Mouse (Mus musculus) myocyte (in vitro differentiated cells): ENCODE data around the gene Tex14. TPM values are rescaled to one million over a fixed set of nuclear protein-coding genes. Genes with fewer than 3 reads are reported as not detected.

Experiments
- H3K27me3 ChIP-seq: one replicate; pipeline ENCODE4 v1.6.1; 2011; ENCODE audit not compliant: control insufficient read depth, insufficient read depth, insufficient read length
- H3K36me3 ChIP-seq: one replicate; pipeline ENCODE4 v1.6.1; 2011; ENCODE audit not compliant: control insufficient read depth, insufficient read depth
- H3K4me2 ChIP-seq: one replicate; pipeline ENCODE4 v1.6.1; 2011; ENCODE audit warnings: low read depth, control low read depth
- H3K4me3 ChIP-seq: one replicate; pipeline ENCODE4 v1.5.1; 2011; ENCODE audit warnings: mild to moderate bottlenecking, control low read depth, moderate library complexity
- H3K79me2 ChIP-seq: one replicate; pipeline ENCODE4 v1.6.1; 2011; ENCODE audit not compliant: control insufficient read depth, insufficient read depth
- H3ac ChIP-seq: one replicate; pipeline ENCODE4 v1.6.1; 2011; ENCODE audit not compliant: control insufficient read depth, insufficient read length
- CEBPB ChIP-seq: IDR thresholded peaks from 2 replicates; pipeline ENCODE4 v1.6.1; 2011; ENCODE audit warnings: mild to moderate bottlenecking, moderate library complexity; ENCODE audit not compliant: poor library complexity, insufficient read depth, severe bottlenecking
- E2F4 ChIP-seq: IDR thresholded peaks from one replicate; pipeline ENCODE4 v1.6.1; 2011; ENCODE audit warnings: mild to moderate bottlenecking, control low read depth, moderate library complexity; ENCODE audit not compliant: insufficient read depth
- MAX ChIP-seq: IDR thresholded peaks from one replicate; pipeline ENCODE4 v1.6.1; 2011; ENCODE audit warnings: low read depth, mild to moderate bottlenecking, control low read depth
- MYOD1 ChIP-seq, 3 experiments: IDR thresholded peaks; one replicate each; pipeline ENCODE4 v1.6.1; 2011; ENCODE audit warnings: control low read depth in 2 of 3, low read depth in 2 of 3, mild to moderate bottlenecking in 2 of 3, moderate library complexity in 1 of 3; ENCODE audit not compliant: insufficient read length in 2 of 3, control insufficient read depth in 1 of 3
- MYOG ChIP-seq, 3 experiments: IDR thresholded peaks; one replicate each; pipeline ENCODE4 v1.6.1; 2011; ENCODE audit warnings: control low read depth in 2 of 3, low read depth in 2 of 3, mild to moderate bottlenecking in 2 of 3; ENCODE audit not compliant: insufficient read length in 2 of 3, control insufficient read depth in 1 of 3, insufficient read depth in 1 of 3
- POLR2A ChIP-seq: IDR thresholded peaks from one replicate; pipeline ENCODE4 v1.6.1; 2011; ENCODE audit warnings: low read depth, mild to moderate bottlenecking, control low read depth, moderate library complexity; ENCODE audit not compliant: insufficient read length
- POLR2AphosphoS2 ChIP-seq: IDR thresholded peaks from one replicate; pipeline ENCODE4 v1.6.1; 2011; ENCODE audit warnings: low read depth, control low read depth; ENCODE audit not compliant: insufficient read length
- REST ChIP-seq: IDR thresholded peaks from one replicate; pipeline ENCODE4 v1.6.1; 2011; ENCODE audit warnings: mild to moderate bottlenecking, control low read depth, moderate library complexity; ENCODE audit not compliant: insufficient read depth, insufficient read length
- SRF ChIP-seq: IDR thresholded peaks from one replicate; pipeline ENCODE4 v1.6.1; 2011; ENCODE audit warnings: low read depth; ENCODE audit not compliant: control insufficient read depth, insufficient read length
- TCF12 ChIP-seq: IDR thresholded peaks from one replicate; pipeline ENCODE4 v1.6.1; 2011; ENCODE audit warnings: mild to moderate bottlenecking, control low read depth; ENCODE audit not compliant: poor library complexity, insufficient read depth, severe bottlenecking
- TCF3 ChIP-seq: IDR thresholded peaks from one replicate; pipeline ENCODE4 v1.6.1; 2011; ENCODE audit warnings: low read depth, control low read depth; ENCODE audit not compliant: insufficient read length
- USF1 ChIP-seq: IDR thresholded peaks from one replicate; pipeline ENCODE4 v1.6.1; 2011; ENCODE audit warnings: low read depth, mild to moderate bottlenecking, control low read depth, moderate library complexity
- polyA plus RNA-seq: library from polyadenylated mRNA; unstranded; fragments of >200 nt; fragmentation: generic; extraction: Trizol; gene quantifications from one replicate; pipeline ENCODE4 v1.2.1, GENCODE M21; 2012; ENCODE audit warnings: missing spikeins

The Tex14 gene
- polyA plus RNA-seq, 1 experiment, result 0.13 TPM

DNA sequence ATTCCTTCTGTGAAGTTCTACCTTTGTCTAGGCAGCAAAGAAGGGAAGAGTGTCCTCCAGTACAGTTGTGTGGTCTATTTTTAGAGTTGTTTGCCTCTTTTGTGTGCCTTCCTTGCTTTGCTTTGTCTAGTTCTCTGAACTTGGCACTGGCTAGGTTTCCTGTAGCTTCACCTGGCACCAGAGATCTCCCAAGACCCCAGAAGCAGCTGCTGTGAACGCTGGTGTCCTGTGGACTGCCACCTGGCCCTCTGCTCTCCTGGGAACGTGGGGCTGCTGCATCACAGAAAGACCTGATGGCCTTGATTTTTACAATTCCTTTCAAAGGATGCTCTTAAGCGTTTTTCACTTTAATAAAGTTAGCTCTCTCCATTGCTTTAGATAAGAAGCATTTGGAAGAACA, 138.0 kb downstream of the Tex14 start:
- Histone ChIP-seq H3ac (no peak overlapping the region), H3K27me3 (peaks cover 19% of the 10 kb centered on the region)
- TF ChIP-seq USF1 (no peak), TCF12 (no peak), POLR2AphosphoS2 (no peak), REST (no peak), CEBPB (no peak), POLR2A (no peak), MYOG (IDR thresholded peaks at IDR 0.05; ENCODE audit: control insufficient read depth in 1 of 3, insufficient read depth in 1 of 3, insufficient read length in 2 of 3, low read depth in 2 of 3) (peak in 1 of 3 experiments; percentile 41), TCF3 (no peak), MYOD1 (IDR thresholded peaks at IDR 0.05; ENCODE audit: control insufficient read depth in 1 of 3, insufficient read length in 2 of 3, low read depth in 2 of 3) (peak in 1 of 3 experiments; percentile 9), MAX (no peak), E2F4 (no peak)

DNA sequence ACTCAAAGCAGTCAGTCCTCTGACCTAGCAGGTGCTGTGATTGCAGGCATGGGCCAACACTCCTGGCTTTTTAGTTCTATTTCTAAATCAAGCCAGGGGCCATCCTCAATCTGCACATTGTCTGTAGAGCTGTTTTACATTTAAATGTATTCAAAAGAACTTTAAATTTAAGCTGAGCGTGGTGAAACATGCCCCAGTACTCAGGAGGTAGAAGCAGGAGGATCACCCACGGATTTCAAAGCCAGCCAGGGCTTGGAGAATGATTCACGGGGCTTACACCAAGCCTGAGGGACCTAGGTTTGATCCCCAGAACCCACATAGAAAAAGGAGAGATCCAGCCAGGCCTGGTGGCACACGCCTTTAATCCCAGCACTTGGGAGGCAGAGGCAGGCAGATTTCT, 148.5 kb downstream of the Tex14 start:
- Histone ChIP-seq H3K4me2 (no peak overlapping the region), H3K4me3 (no peak overlapping the region), H3K36me3 (no peaks in the 10 kb centered on the region), H3ac (no peak overlapping the region), H3K79me2 (no peaks in the 10 kb centered on the region), H3K27me3 (peaks cover 26% of the 10 kb centered on the region)
- TF ChIP-seq MYOG (IDR thresholded peaks at IDR 0.05; ENCODE audit: control insufficient read depth in 1 of 3, insufficient read depth in 1 of 3, insufficient read length in 2 of 3, low read depth in 2 of 3) (no peak), SRF (no peak), MAX (no peak)

More for the DNA sequence above, 138.0 kb downstream of the Tex14 start:
- Histone ChIP-seq H3K4me2 (no peak overlapping the region), H3K36me3 (no peaks in the 10 kb centered on the region), H3K79me2 (no peaks in the 10 kb centered on the region), H3K4me3 (no peak overlapping the region)

DNA sequence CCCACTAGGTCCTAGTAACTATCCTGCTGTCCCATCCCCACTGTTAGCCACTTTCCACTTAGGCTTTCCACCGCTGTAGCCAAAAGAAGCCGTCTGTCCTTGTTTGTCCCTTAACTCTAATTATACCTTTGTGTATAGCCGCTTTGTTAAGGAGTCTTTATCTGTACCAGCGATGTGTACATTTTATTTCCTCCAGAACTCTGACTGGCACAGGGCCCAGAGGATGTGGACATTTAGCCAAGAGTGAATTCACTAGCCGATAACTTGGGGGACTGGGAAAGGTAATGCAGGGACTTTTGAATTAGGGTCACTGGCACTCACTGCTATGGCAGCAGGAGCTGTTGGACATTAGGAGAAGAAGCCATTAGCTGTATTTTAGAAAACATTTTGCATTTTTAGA, 149.5 kb downstream of the Tex14 start:
- Histone ChIP-seq H3K4me2 (no peak overlapping the region), H3K4me3 (no peak overlapping the region), H3K79me2 (no peaks in the 10 kb centered on the region), H3ac (no peak overlapping the region), H3K27me3 (peaks cover 20% of the 10 kb centered on the region), H3K36me3 (no peaks in the 10 kb centered on the region)
- TF ChIP-seq MAX, result no peak
- no peak for TF ChIP-seq CEBPB
- TF ChIP-seq USF1, result no peak
- no peak for TF ChIP-seq MYOG (IDR thresholded peaks at IDR 0.05; ENCODE audit: control insufficient read depth in 1 of 3, insufficient read depth in 1 of 3, insufficient read length in 2 of 3, low read depth in 2 of 3)
- no peak for TF ChIP-seq MYOD1 (IDR thresholded peaks at IDR 0.05; ENCODE audit: control insufficient read depth in 1 of 3, insufficient read length in 2 of 3, low read depth in 2 of 3)
- no peak for TF ChIP-seq E2F4
- TF ChIP-seq POLR2A, result no peak
- TF ChIP-seq POLR2AphosphoS2, result no peak
- no peak for TF ChIP-seq TCF12
- TF ChIP-seq SRF, result no peak
- TF ChIP-seq TCF3, result no peak
- no peak for TF ChIP-seq REST

DNA sequence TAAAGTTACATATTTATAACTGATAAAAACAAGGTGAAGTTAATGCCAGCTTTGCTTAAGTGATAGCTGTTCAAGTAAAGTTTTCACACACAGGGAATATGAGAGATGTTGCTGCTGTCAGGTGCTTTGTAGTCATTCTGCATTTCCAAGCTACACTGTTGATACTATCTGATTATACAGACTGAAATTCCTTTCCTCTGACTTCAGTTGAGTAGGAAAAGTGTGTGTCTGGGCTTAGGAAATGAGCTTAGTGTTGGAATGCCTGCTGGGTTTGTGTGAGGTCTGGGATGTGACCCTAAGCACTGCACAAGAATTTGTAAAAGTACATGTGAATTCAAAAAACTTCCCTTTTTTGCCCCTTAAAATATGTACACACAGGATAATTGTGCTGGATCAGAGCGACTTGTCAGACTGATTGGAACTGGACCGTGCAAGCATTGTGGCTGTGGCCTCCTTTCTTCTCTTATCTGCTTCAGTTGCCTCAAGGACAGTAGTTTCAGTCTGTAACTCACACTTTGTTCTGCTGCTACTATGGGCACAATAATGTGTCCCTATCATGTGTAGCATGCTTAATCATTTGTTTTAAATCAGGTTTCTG, 150.3 kb downstream of the Tex14 start:
- Histone ChIP-seq H3K4me2 (no peak overlapping the region), H3K4me3 (no peak overlapping the region), H3K79me2 (no peaks in the 10 kb centered on the region), H3ac (no peak overlapping the region), H3K36me3 (no peaks in the 10 kb centered on the region), H3K27me3 (peaks cover 23% of the 10 kb centered on the region)
- no peak for TF ChIP-seq POLR2A

DNA sequence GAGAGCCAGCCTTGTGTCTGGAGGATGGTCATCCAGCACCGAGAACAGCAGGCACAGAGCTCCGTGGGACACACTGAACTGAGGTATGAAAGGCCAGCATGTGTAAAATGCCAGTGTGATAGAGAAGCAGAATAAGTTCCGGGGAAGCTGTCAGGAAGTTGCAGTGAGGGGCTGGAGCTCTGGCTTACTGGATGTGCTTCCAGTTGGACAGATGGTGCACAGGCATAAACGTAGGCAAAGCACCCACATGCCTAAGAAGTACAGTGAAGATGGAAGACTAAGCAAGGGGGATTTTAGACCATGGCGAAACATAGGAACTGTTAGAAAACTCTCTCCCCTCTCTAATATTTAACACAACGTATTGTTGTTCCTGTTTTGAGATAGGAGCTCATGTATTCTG, 156.3 kb downstream of the Tex14 start:
- Histone ChIP-seq H3K27me3 (peaks cover 24% of the 10 kb centered on the region), H3K79me2 (no peaks in the 10 kb centered on the region), H3ac (no peak overlapping the region), H3K36me3 (no peaks in the 10 kb centered on the region), H3K4me2 (no peak overlapping the region), H3K4me3 (no peak overlapping the region)
- TF ChIP-seq REST (no peak), SRF (no peak)

DNA sequence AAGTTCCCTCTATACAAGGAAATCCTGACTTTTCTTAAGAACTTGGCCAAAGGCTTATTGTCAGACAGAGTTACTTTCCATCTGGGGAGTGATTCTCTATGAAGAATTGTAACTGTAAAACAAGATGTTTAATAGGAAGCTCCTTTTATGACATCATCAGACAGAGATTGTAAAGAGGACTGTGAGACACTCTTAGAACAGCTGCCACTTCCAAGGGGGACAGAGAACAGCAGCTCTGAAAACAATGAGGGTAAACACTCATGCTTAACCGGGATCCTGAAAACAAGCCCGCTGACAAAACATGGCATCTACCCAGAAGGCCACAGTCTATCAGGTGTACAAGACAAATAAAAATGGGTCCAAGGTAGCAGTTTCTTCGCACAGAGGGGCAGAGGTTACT, 161.6 kb downstream of the Tex14 start, which contains the start of gene Gm11492:
Gm11492 (plus strand) TSS at position 153 of the 400 bp plus-strand sequence.
- no peaks in the 10 kb centered on the region for H3K36me3 ChIP-seq
- TF ChIP-seq MYOD1 (IDR thresholded peaks at IDR 0.05; ENCODE audit: control insufficient read depth in 1 of 3, insufficient read length in 2 of 3, low read depth in 2 of 3), result no peak
- no peak for TF ChIP-seq MYOG (IDR thresholded peaks at IDR 0.05; ENCODE audit: control insufficient read depth in 1 of 3, insufficient read depth in 1 of 3, insufficient read length in 2 of 3, low read depth in 2 of 3)
- TF ChIP-seq REST, result no peak
- TF ChIP-seq CEBPB, result no peak
- TF ChIP-seq USF1, result no peak
- TF ChIP-seq E2F4, result no peak
- no peak for TF ChIP-seq TCF12
- no peak for TF ChIP-seq MAX
- TF ChIP-seq POLR2A, result no peak
- TF ChIP-seq SRF, result no peak
- TF ChIP-seq TCF3, result no peak
- TF ChIP-seq POLR2AphosphoS2, result no peak
- no peak within 1 kb of the TSS for H3K4me3 ChIP-seq
- no peaks in the 10 kb centered on the region for H3K79me2 ChIP-seq
- no peak within 1 kb of the TSS for H3ac ChIP-seq
- H3K4me2 ChIP-seq, result no peak within 1 kb of the TSS
- peaks cover 32% of the 10 kb centered on the region for H3K27me3 ChIP-seq
